Mouse (Mus musculus): ENCODE results near the gene Adamtsl1. TPM values are rescaled to one million over a fixed set of nuclear protein-coding genes. Genes with fewer than 3 reads are reported as not detected.

Gene Adamtsl1
- polyA plus RNA-seq, 1 experiment, result 3.2 TPM

DNA sequence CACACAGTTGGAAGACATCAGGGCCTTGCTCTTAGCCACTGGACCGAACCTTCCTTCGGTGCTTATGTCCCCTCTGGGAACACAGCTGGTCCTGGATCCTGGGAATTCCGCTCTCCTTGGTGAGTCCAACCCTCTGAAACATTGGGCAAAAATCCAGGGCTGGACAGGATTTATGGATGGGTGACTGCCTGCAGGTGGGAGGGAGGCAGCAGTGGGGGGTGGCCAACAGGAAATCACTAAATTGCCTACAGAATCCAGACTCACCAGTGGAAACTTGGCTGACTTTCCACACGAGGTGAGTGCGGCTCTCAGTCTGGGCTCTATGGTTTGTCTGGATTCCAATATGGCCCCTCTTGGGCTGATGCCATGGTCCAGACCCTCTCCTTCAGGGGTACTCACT is 874.5 kb downstream of the Adamtsl1 start:
- H3K4me3 ChIP-seq (ENCODE audit: insufficient read depth, low read depth, low read length), result no peak overlapping the region
- no peaks in the 10 kb centered on the region for H3K4me1 ChIP-seq (ENCODE audit: control insufficient read depth, insufficient read depth, insufficient read length, low read length)
- no peak overlapping the region for H3K27ac ChIP-seq (replicated peaks; ENCODE audit: low read depth, low read length)

DNA sequence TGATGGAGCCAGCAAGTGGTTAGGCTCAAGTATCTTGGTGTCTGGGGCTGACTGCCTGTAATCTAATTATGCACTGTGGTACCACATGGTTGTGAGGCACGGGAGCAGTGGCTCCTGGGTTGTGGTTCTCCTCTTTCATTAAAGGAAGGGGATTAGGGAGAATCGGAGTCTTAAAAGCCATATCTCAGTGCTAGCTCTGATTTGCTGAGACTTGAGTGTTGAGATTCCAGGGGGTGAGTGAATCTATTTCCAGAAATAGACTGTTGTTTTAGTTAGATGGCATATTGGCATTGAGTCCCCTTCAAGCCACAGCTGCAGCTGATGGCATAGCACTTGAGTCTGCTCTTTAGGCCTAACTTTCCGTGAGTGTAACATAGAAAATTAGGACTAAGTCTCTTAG is 877.2 kb downstream of the Adamtsl1 start:
- H3K4me1 ChIP-seq (ENCODE audit: control insufficient read depth, insufficient read depth, insufficient read length, low read length), result no peaks in the 10 kb centered on the region; the same call in 1 of the 2 replicates
- H3K4me3 ChIP-seq (ENCODE audit: insufficient read depth, low read depth, low read length), result no peak overlapping the region
- no peak overlapping the region for H3K27ac ChIP-seq (replicated peaks; ENCODE audit: low read depth, low read length)

DNA sequence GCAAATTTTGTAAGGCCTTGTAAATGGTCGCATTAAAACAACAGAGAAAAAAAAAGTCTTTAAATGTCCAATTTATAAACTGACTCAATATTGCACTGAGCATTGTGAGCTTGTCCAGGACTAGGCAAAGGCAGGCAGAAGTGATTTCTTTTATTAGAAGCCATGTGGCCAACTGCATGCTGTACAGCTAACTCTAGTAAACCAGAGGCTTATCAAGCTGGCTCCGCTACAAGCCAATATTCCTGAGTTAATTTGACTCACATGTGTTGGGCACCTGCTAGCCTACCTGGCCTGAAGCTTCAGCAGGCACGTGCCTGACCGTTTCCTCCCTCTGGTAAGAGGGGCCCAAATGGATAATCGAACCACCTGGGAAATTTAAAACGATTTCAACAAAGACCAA is 881.7 kb downstream of the Adamtsl1 start:
- Histone ChIP-seq H3K4me1 (ENCODE audit: control insufficient read depth, insufficient read depth, insufficient read length, low read length) (no peaks in the 10 kb centered on the region; the same call in 1 of the 2 replicates), H3K4me3 (ENCODE audit: insufficient read depth, low read depth, low read length) (no peak overlapping the region), H3K27ac (replicated peaks; ENCODE audit: low read depth, low read length) (no peak overlapping the region)

DNA sequence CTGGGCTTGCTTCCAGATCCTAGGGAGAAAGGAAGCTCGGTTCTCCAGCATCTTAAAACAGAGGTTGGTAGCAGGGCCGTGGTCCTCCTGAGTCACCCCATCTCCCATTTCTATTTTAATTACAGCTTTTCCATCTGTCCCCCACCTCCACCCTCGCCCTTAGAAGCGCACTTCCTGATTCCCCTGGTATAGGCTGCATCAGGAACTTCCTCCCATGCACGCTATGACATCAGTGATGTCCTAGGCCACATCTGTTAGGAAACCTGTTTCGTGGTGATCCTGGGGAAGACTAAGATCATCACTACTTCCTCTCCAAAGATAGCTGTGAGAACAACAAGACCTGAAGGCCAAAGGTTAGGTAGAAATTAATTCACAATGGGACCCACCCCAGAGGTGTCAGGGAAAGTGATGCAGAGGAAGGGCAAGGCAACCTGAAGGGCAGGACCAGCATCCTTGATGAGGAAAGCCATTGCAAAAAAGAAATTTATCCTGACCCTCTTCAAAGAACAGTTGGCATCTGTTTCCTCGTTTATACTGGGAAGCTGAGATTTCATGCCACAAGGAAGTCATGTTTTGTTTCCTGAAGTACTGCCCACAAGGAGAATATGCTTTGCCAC is 882.8 kb downstream of the Adamtsl1 start:
- Histone ChIP-seq H3K4me1 (ENCODE audit: control insufficient read depth, insufficient read depth, insufficient read length, low read length) (no peaks in the 10 kb centered on the region; the same call in 1 of the 2 replicates), H3K27ac (replicated peaks; ENCODE audit: low read depth, low read length) (peak overlapping the region; percentile 44; the same call in 1 of the 2 replicates), H3K4me3 (ENCODE audit: insufficient read depth, low read depth, low read length) (no peak overlapping the region)

DNA sequence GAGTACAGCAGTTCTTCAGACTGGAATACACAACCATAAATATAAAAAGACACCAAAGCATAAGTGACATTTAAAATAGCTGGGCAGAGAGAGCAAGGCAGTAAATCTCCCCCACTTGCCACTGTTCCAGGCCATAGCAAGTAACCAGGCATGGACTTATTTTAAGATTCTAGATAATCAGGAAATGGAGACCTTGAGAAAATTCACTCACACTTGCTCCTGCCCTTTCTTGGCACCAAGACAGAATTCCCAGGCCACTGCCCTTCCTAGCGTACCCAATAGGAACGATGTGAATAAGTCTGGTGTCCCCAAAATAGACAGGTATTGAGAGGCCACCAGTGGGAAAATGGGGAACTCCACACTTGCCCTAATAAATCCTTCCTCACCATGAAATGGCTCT is 883.5 kb downstream of the Adamtsl1 start:
- Histone ChIP-seq H3K4me1 (ENCODE audit: control insufficient read depth, insufficient read depth, insufficient read length, low read length) (no peaks in the 10 kb centered on the region; the same call in 1 of the 2 replicates), H3K4me3 (ENCODE audit: insufficient read depth, low read depth, low read length) (no peak overlapping the region), H3K27ac (replicated peaks; ENCODE audit: low read depth, low read length) (peak overlapping the region; percentile 44)

DNA sequence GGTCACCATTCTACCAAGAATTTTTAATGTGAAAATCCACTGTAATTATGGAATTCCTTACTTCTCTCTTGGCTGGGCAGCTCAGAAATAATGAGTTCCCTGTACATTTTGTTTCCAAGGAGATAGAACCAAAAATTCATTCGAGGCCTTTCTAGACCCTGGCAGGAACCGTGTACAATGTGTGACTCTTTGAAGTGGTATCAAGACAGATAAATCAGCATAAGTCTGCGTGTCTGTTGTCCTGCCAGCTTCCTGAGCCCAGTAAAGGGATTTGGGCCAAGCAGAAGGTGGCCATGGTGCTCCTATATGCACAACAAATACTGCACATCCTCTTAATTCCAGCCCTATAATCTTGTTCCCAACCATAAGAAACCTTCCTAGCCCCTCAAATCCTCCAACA is 887.1 kb downstream of the Adamtsl1 start:
- H3K27ac ChIP-seq (replicated peaks; ENCODE audit: low read depth, low read length), result no peak overlapping the region
- no peaks in the 10 kb centered on the region; the same call in 1 of the 2 replicates for H3K4me1 ChIP-seq (ENCODE audit: control insufficient read depth, insufficient read depth, insufficient read length, low read length)
- no peak overlapping the region for H3K4me3 ChIP-seq (ENCODE audit: insufficient read depth, low read depth, low read length)

DNA sequence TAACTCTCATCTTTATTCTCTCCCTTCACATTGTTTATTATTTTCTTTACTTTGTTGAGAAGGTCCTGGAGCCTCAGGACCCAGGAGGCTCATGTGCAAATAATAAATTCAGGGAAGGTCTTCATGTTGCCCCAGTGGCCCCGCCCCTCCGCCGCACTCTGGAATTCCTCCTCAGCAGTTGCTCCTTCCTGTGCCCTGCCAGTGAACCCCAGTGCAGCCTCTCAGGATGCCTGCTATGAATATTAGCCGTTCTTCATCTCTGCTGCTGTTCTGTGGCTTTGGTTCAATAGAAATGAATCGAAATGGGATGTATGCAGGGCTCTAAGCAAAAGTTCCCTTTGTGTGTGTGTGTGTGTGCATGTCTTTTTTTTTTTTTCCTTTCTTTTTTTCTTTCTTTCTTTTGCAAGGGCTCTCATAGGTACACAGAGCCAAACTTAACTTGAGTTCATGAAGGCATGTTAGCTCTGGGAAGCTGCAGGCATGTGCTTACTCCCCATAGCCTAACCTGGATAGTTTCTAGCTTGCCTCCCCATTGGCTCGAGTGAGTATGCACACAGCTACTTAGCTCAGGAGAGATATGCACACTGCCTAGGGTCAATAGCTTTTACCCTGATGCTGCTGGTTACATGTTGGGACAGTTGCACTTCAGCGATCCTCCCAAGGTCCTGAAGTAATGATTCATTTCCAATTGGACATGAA is 892.7 kb downstream of the Adamtsl1 start:
- Histone ChIP-seq H3K4me3 (ENCODE audit: insufficient read depth, low read depth, low read length) (no peak overlapping the region), H3K4me1 (ENCODE audit: control insufficient read depth, insufficient read depth, insufficient read length, low read length) (0 out of 2 replicates have a peak, but pooled peaks cover 2% of the 10 kb centered on the region), H3K27ac (replicated peaks; ENCODE audit: low read depth, low read length) (no peak overlapping the region)

DNA sequence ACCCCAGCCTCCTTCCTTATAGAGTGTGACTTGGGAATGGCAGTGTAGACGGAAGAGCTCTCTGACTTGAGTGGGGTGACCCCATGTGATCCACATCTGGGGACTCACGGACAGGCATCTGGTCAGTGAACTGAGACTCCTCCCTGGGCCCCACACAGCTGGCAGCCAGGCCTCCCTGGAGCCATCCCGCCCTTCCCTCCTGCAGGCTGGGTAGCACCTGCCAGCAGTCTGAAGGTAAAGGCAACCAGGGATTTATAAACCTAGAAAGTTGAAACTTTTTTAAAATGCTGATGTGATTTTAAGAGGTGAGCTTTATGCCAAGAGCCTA is 893.2 kb downstream of the Adamtsl1 start:
- 0 out of 2 replicates have a peak, but pooled peaks cover 2% of the 10 kb centered on the region for H3K4me1 ChIP-seq (ENCODE audit: control insufficient read depth, insufficient read depth, insufficient read length, low read length)
- no peak overlapping the region for H3K4me3 ChIP-seq (ENCODE audit: insufficient read depth, low read depth, low read length)
- no peak overlapping the region for H3K27ac ChIP-seq (replicated peaks; ENCODE audit: low read depth, low read length)

DNA sequence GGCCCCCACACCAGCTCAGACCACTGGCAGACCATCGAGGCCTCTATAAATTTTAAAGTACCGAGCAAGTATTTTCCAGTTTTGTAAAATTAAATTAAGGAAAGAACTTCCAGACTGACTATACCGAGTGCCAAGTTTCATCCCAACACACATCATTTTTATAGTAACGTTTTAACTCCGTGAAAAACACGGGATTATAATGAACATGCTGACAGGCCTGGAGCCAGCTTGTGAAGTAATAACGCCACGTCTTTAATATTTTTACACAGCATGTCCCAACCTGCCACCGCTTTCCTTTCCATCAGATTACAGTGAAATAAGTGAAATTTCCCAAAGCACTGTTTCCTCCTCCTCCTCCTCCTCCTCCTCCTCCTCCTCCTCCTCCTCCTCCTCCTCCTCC is 894.4 kb downstream of the Adamtsl1 start:
- 0 out of 2 replicates have a peak, but pooled peaks cover 2% of the 10 kb centered on the region for H3K4me1 ChIP-seq (ENCODE audit: control insufficient read depth, insufficient read depth, insufficient read length, low read length)
- no peak overlapping the region for H3K27ac ChIP-seq (replicated peaks; ENCODE audit: low read depth, low read length)
- H3K4me3 ChIP-seq (ENCODE audit: insufficient read depth, low read depth, low read length), result no peak overlapping the region

DNA sequence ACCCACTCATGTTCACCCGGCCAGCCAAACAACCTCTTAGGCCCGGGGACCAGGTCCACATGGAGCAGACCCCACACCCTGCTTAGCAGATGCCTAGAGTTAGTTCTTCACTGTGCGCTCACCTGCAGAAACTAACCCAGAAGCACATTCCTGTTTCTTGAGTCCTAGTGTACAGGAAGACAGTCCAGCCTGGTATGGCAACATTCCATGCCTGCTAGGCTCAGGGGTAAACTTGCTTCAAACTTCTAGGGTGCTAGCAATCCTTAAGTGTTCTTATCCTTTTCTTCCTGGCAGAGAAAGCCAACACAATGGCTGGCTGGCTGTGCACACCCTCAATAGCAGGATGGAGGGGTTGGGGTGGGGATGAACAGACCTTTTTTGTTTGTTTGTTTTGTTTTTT is 897.0 kb downstream of the Adamtsl1 start:
- no peak overlapping the region for H3K27ac ChIP-seq (replicated peaks; ENCODE audit: low read depth, low read length)
- no peak overlapping the region for H3K4me3 ChIP-seq (ENCODE audit: insufficient read depth, low read depth, low read length)
- H3K4me1 ChIP-seq (ENCODE audit: control insufficient read depth, insufficient read depth, insufficient read length, low read length), result 0 out of 2 replicates have a peak, but pooled peaks cover 2% of the 10 kb centered on the region

DNA sequence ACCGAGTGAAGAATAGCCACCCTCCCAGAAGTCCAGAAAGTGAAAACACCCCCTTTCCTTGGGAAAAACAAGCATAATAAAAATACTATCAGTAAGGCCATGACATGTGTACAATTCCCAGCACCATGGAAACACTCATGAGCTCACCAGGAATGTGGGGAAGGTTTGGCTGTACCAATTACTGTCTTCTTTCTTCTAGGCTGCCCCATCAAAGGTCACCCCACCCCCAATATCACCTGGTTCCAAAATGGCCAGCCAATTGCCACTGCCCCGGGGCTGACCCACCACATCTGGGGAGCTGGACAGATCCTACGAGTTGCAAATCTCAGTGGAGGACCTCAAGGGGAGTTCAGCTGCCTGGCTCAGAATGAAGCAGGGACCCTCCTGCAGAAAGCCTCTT is 899.4 kb downstream of the Adamtsl1 start:
- H3K27ac ChIP-seq (replicated peaks; ENCODE audit: low read depth, low read length), result no peak overlapping the region
- H3K4me3 ChIP-seq (ENCODE audit: insufficient read depth, low read depth, low read length), result no peak overlapping the region
- H3K4me1 ChIP-seq (ENCODE audit: control insufficient read depth, insufficient read depth, insufficient read length, low read length), result no peaks in the 10 kb centered on the region

DNA sequence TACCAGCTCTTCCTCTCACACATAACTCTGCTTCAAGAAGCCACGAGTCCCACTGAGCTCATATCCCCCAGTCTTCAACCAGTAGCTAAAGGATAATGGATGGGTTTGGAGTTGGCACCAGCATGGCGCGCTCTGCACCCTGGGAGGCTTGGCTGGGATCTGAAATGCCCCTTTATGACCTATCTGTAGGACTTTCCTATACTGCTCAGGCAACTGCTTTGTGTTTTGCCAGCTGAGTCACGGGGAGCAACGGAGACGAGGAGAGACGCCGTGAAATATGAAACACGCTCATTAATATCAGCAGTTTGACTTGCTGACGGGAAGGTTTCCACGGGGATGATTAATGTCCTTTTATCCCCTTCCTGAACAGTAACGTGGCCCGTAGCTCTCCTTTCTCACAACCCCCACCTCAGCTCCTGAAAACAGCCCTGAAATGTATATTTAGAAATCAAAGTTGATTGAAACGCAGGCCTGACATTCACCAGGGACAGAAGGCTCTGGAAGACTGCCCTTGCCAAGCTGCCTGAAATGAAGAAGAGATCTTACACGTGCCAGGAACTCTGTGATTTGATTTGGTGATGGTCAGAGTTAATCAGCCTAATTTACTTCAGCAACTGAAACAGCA is 902.5 kb downstream of the Adamtsl1 start:
- Histone ChIP-seq H3K27ac (replicated peaks; ENCODE audit: low read depth, low read length) (no peak overlapping the region), H3K4me1 (ENCODE audit: control insufficient read depth, insufficient read depth, insufficient read length, low read length) (no peaks in the 10 kb centered on the region), H3K4me3 (ENCODE audit: insufficient read depth, low read depth, low read length) (no peak overlapping the region)

DNA sequence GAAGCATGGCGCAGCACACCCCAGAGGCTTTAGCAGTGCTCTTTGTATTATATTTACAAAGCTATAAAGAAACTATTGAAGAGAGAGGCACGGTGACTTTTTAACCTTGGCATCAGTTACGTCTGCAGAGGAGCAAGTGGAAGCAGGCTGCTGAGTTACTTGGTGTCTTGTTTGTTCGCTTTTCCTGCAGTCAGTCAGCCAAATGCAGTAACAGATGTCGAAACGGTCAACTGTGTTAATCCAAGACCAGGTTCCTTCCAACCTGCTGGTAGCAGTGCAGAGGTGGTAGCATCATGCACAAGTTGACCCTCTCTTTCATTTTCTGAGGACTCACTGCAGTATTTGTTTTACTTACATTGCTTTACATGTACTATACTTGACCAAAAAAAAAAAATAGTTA is 908.6 kb downstream of the Adamtsl1 start:
- H3K27ac ChIP-seq (replicated peaks; ENCODE audit: low read depth, low read length), result no peak overlapping the region
- no peak overlapping the region for H3K4me3 ChIP-seq (ENCODE audit: insufficient read depth, low read depth, low read length)
- no peaks in the 10 kb centered on the region for H3K4me1 ChIP-seq (ENCODE audit: control insufficient read depth, insufficient read depth, insufficient read length, low read length)

DNA sequence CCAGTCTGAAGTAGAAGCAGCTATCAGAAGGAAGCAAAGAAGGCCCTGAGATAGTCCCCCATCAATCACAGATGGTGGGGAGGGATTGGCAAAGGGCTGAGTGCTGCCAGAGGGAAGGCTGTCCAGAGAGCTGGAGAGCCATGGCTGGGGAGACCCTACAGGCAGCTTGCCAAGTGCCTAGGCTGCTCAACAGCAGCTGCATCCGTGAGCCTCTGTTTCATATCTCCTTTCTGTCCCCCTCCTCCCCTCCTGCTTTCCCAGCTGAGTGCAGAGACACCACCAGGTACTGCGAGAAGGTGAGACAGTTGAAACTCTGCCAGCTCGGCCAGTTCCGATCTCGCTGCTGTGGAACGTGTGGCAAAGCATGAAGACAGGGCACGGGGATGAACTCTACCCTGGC is 911.6 kb downstream of the Adamtsl1 start:
- Histone ChIP-seq H3K27ac (replicated peaks; ENCODE audit: low read depth, low read length) (no peak overlapping the region), H3K4me3 (ENCODE audit: insufficient read depth, low read depth, low read length) (no peak overlapping the region), H3K4me1 (ENCODE audit: control insufficient read depth, insufficient read depth, insufficient read length, low read length) (no peaks in the 10 kb centered on the region)

DNA sequence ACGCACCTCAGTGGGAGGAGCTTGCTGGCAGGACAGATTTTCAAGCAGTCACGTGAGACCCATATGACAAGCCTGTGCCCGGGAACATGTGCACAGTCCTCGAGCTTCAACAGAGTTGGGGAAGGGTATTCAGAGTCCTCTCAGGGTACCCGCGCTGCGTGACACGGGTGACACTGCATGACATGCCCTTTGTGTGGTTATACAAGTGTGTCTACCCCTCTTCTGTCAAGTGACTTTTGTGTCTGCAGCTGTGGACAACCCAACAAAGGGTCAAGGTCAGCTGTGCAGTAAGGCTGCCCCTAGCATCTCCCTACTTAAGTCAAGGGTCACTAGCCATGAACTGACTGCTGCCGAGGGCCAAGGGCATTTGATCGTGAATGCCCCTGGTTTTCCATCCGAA is 912.6 kb downstream of the Adamtsl1 start:
- Histone ChIP-seq H3K4me1 (ENCODE audit: control insufficient read depth, insufficient read depth, insufficient read length, low read length) (no peaks in the 10 kb centered on the region), H3K27ac (replicated peaks; ENCODE audit: low read depth, low read length) (no peak overlapping the region), H3K4me3 (ENCODE audit: insufficient read depth, low read depth, low read length) (no peak overlapping the region)

DNA sequence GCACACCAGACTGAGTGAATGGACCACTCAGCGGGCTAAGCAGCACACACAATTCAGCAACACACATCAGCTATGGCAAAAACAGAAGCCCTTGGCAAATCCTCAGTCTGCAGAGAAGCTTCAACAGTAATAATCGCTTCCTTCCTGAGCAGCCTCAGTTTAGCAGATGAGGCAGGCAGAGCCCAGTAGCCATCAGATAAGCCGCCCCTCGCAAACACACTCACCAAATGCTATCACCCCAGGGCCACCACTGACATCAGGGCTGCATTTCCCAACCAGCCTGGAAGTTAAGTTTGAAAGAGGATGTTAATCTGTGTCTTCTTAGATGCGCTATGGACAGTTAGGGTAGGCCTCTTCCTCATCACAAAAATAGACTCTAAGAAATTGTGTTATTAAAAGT is 913.3 kb downstream of the Adamtsl1 start:
- no peak overlapping the region for H3K27ac ChIP-seq (replicated peaks; ENCODE audit: low read depth, low read length)
- H3K4me1 ChIP-seq (ENCODE audit: control insufficient read depth, insufficient read depth, insufficient read length, low read length), result no peaks in the 10 kb centered on the region
- H3K4me3 ChIP-seq (ENCODE audit: insufficient read depth, low read depth, low read length), result no peak overlapping the region

All from brown adipose tissue, adult 24 weeks (tissue).